In genomic region chr15:79213591-79213990, GRCm38 (mm10) we compare ENCODE assay signal across 15 mouse cellular contexts. TPM values are rescaled to one million over a fixed set of nuclear protein-coding genes. Genes with fewer than 3 reads are reported as not detected.
DNase-seq lines count a peak whose midpoint lies in the region; ATAC-seq and TF ChIP-seq lines count a peak whose summit lies in the region.
"Had no signal": no experiment of that assay in that cellular context is flagged by ENCODE, and none has a peak within 500 bp of the region (broad histone marks: within the 10 kb centered on the region; RNA-seq: fewer than 3 reads in every experiment).

No protein-coding gene starts in this region.

- H3K4me3 ChIP-seq in gastrocnemius, adult 2 months: no peak overlapping the region
- H3K4me3 ChIP-seq in kidney, embryonic 15.5 days (replicated peaks): no peak overlapping the region
- H3K4me3 ChIP-seq: lung, embryonic 15.5 days; neural tube, embryonic 12.5 days had no signal

- peak overlapping the region; percentile 35 for H3K27ac ChIP-seq in gastrocnemius, adult 2 months
- H3K27ac ChIP-seq in kidney, embryonic 15.5 days: no peak overlapping the region
- H3K27ac ChIP-seq: lung, embryonic 15.5 days; neural tube, embryonic 12.5 days had no signal

- H3K4me1 ChIP-seq in kidney, embryonic 15.5 days: peaks cover 11% of the 10 kb centered on the region
- H3K4me1 ChIP-seq: lung, embryonic 15.5 days had no signal

- no peak for TF ChIP-seq CTCF in gastrocnemius, adult 2 months (IDR thresholded peaks at IDR 0.05)

- no peaks in the 10 kb centered on the region for H3K27me3 ChIP-seq in kidney, embryonic 15.5 days
- H3K27me3 ChIP-seq: lung, embryonic 15.5 days; neural tube, embryonic 12.5 days had no signal

- H3K9ac ChIP-seq in kidney, embryonic 15.5 days: no peak overlapping the region
- H3K9ac ChIP-seq: lung, embryonic 15.5 days; neural tube, embryonic 12.5 days had no signal

- no peaks in the 10 kb centered on the region for H3K9me3 ChIP-seq in kidney, embryonic 15.5 days (replicated peaks)
- H3K9me3 ChIP-seq: lung, embryonic 15.5 days; neural tube, embryonic 12.5 days had no signal

- H3K4me2 ChIP-seq in kidney, embryonic 15.5 days: no peak overlapping the region
- H3K4me2 ChIP-seq: lung, embryonic 15.5 days; neural tube, embryonic 12.5 days had no signal

- WGBS in kidney, embryonic 15.5 days: 77% methylated on average over 6 of the region's 6 CpGs

- H3K36me3 ChIP-seq in kidney, embryonic 15.5 days: no peaks in the 10 kb centered on the region
- H3K36me3 ChIP-seq: lung, embryonic 15.5 days; neural tube, embryonic 12.5 days had no signal

- no peak for DNase-seq in gastrocnemius, adult 2 months
- no peak for DNase-seq in gastrocnemius, postnatal 14 days
- peak; percentile 39 for DNase-seq in kidney, postnatal 14 days
- DNase-seq in brain, adult 2 months (ENCODE audit: low read depth, low spot score): peak; percentile 52
- peak; percentile 14 for DNase-seq in lung, postnatal 14 days
- DNase-seq in left cerebral cortex, postnatal 10 days (ENCODE audit: extremely low spot score in 1 of 2, low spot score in 2 of 2): no peak
- DNase-seq in thymus, postnatal 4 days: no peak
- DNase-seq: cerebellum, postnatal 10 days; gastrocnemius, postnatal 25 days; thymus, adult 18-20 months had no signal

- intact Hi-C loops in gastrocnemius, adult 2 months (cut with DNase I): no loop called here
- intact Hi-C loops in gastrocnemius, postnatal 14 days (cut with DNase I; ENCODE audit: low total_unique reads): no loop called here
- intact Hi-C loops in left cerebral cortex, postnatal 10 days (cut with DNase I): no loop called here

- ATAC-seq in kidney, embryonic 15.5 days (replicated peaks; ENCODE audit: low FRiP score): no peak
- ATAC-seq: forebrain, embryonic 16.5 days; midbrain, embryonic 16.5 days had no signal

RNA-seq across cellular contexts. Expression of gene Pick1, which starts 15.4 kb away (rescaled TPM):
- 10 to 100 TPM; 33.6 to 35.0 TPM for total RNA-seq in gastrocnemius, adult 2 months (2021)
- total RNA-seq in gastrocnemius, postnatal 14 days (2021): 10 to 100 TPM; 22.3 to 26.3 TPM
- 45.5 and 49.8 TPM in 2 replicates for polyA plus RNA-seq in kidney, embryonic 15.5 days (2015; fragmentation: Nextera tagmentation; extraction: Ambion mirVana)
- total RNA-seq in left cerebral cortex, postnatal 10 days (2021): 10 to 100 TPM; 53.9 to 59.1 TPM

RNA-seq across cellular contexts. Expression of gene Gm49486, which starts 15.6 kb away (rescaled TPM):
- total RNA-seq in gastrocnemius, adult 2 months (2021): 1 to 10 TPM in 1 of 2 experiments, under 1 TPM in 1; 0.10 to 1.0 TPM
- under 1 TPM; 0.29 to 0.38 TPM for total RNA-seq in gastrocnemius, postnatal 14 days (2021)
- polyA plus RNA-seq in kidney, embryonic 15.5 days (2015; fragmentation: Nextera tagmentation; extraction: Ambion mirVana): 0.67 and 0.74 TPM in 2 replicates
- 1 to 10 TPM; 1.3 to 1.8 TPM for total RNA-seq in left cerebral cortex, postnatal 10 days (2021)

RNA-seq across cellular contexts. Expression of gene Slc16a8, which starts 41.0 kb away (rescaled TPM):
- total RNA-seq in gastrocnemius, adult 2 months (2021): under 1 TPM; 0.13 to 0.53 TPM
- under 1 TPM; 0.12 to 0.38 TPM for total RNA-seq in gastrocnemius, postnatal 14 days (2021)
- 0.12 and 0.26 TPM in 2 replicates for polyA plus RNA-seq in kidney, embryonic 15.5 days (2015; fragmentation: Nextera tagmentation; extraction: Ambion mirVana)
- total RNA-seq in left cerebral cortex, postnatal 10 days (2021): under 1 TPM in 1 of 2 experiments, not detected in 1; 0.19 TPM

RNA-seq across cellular contexts. Expression of gene Sox10, which starts 48.6 kb away (rescaled TPM):
- under 1 TPM; 0.71 to 0.81 TPM for total RNA-seq in gastrocnemius, adult 2 months (2021)
- 1 to 10 TPM; 2.3 to 6.5 TPM for total RNA-seq in gastrocnemius, postnatal 14 days (2021)
- polyA plus RNA-seq in kidney, embryonic 15.5 days (2015; fragmentation: Nextera tagmentation; extraction: Ambion mirVana): 0.40 and 0.96 TPM in 2 replicates
- 10 to 100 TPM; 22.5 to 27.0 TPM for total RNA-seq in left cerebral cortex, postnatal 10 days (2021)

Comparison
In these comparisons a context has a peak if more than half of its experiments do, and no peak if none do; other contexts are left out.
1. DNase-seq: peak in kidney, postnatal 14 days (single experiment), brain, adult 2 months (single experiment) and lung, postnatal 14 days (single experiment); none in gastrocnemius, adult 2 months (single experiment), gastrocnemius, postnatal 14 days (single experiment), left cerebral cortex, postnatal 10 days (0 of 2) and thymus, postnatal 4 days (single experiment).